Mouse (Mus musculus): ENCODE results near the gene Hkdc1. TPM values are rescaled to one million over a fixed set of nuclear protein-coding genes. Genes with fewer than 3 reads are reported as not detected.

Hkdc1 gene
- total RNA-seq, 2 experiments from 2014 or later: 1.4 TPM; not detected in 1

GRCm38 (mm10) chr10:62383011-62383410 lies 39.3 kb downstream of the Hkdc1 start:
- DNase-seq (ENCODE audit: low spot score in 2 of 2): no peak

DNA sequence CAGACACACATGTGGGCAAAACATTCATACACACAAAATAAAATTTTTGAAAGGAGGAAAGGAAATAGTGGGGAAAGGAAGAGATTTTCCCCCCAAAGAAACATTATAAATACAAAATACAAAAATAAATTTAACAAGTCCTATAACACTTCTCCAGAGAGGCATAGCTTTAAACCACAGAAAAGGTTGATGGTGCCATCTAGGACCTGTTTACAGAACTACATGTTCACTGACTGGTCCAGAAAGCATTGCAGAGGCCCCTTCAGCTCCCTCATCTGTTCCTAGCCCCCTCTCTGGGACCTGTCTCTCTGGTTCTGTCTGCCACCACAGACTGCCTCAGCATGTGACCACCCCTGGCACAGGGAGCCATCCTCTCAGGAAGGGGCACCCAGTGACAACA lies 41.4 kb downstream of the Hkdc1 start:
- no peak for DNase-seq (ENCODE audit: low spot score in 2 of 2)

DNA sequence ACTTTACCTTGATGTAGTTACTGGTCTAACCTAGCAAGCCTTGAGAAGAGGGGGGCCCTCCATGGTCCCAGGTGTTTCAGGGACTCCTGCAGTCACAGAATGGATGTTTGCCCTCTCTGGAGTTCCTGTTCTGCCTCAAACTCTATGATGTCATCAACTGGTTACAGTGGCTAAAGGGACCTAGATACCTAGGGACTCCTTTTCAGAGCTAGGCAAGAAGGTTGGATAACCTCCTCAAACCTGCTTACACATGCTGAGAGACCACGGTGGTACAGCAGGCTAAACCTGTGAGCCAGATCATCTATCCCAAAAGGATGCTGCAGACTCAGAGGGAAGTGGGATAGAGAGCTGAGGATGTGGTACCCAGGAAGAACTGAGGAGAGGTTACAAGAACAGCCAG lies 42.5 kb downstream of the Hkdc1 start, which contains the start of gene Hk1:
TSS of gene Hk1 (minus strand) at position 101 of the 400 bp plus-strand sequence.
- DNase-seq (ENCODE audit: low spot score in 2 of 2): no peak

- DNase-seq (ENCODE audit: low spot score in 2 of 2): no peak
These were observed 63.5 kb downstream of the Hkdc1 start for GRCm38 (mm10) chr10:62358827-62359226.

DNA sequence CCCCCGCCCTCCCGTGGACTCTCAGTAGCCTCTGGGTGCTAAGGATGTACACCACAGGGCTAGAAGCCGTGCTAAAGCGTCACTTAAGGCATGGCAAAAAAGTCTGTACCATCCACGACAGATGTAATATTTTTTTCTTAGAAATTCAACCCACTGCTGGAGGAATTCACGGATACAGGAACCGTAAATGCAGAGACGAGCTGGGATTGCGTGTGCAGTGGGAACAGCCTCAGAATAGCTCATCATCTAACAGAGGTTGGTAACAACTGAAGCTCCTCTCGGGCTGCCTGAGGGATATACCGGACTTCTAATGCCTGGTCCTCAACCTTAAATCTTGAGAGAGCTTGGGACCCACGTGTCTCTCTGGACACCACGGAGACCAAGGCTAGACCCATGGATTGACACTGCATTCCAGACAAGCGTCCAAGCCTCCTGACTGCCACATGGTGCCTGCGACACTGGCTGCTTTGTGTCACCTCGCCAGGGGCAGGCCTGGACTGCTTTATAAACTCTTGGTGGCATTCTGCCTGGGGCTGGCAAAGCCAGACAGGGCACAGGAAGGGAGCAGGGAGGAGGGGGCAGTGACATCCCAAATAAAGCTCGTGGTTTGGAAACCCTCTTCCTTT lies 66.1 kb downstream of the Hkdc1 start:
- no peak for DNase-seq (ENCODE audit: low spot score in 2 of 2)

DNA sequence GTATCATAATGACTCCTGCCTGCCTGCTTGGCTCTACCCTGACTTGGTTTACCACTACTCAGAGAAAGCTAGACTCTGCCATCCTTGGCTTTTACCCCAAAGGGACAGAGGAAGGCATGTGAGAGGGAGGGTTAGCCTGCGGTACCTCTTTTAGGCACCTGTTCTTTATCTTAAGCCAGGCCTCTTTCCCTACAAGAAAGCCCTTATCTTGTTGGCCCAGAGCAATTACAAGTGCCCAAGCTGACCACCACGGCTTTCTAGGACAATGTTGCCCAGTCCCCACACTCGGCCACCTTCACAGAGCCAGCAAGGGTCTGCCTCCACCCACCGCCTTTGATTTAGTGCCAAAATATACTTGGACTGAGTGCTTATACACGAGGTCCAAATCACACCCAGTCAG lies 77.1 kb downstream of the Hkdc1 start:
- DNase-seq (ENCODE audit: low spot score in 2 of 2): no peak

GRCm38 (mm10) chr10:62344004-62344752 lies 78.1 kb downstream of the Hkdc1 start:
- no peak for DNase-seq (ENCODE audit: low spot score in 2 of 2)

DNA sequence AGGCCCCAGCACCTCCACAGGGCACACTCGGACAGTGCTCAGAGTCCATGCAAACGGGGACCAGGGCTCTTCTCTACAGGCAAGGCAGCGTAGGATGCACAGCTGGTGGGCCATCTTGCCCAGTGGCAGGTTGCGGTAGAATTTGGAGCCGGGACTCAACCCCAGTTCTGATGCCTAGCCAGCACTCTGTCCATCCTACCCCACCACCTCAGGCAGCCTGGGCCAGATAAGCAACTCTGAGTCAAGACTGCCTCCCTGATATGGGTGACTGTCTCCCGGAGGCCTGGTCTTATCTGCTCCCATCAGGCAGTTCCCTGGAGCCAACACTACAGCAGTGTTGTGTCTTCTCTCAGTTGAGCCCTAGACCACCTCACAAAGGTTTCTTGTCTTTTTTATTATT lies 79.8 kb downstream of the Hkdc1 start:
- DNase-seq (ENCODE audit: low spot score in 2 of 2): no peak

DNA sequence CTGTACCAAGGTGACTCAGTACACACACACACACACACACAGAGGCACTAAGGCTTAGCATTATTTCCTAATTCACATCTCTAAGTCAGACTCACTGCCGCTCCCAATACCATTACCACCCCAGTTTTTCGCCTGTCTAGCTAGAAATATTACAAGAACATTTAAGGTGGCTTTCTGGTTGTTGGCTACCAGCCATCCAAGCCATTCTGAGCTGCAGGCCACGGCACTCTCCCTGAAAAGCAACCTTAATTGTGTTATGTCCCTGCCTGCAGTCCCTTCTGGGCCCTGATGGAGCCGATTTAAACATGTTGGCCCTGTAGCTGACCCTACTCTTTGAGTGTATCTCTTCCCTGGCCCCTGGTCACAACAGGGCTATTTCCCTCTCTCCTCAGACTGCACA lies 80.3 kb downstream of the Hkdc1 start:
- no peak for DNase-seq (ENCODE audit: low spot score in 2 of 2)

DNA sequence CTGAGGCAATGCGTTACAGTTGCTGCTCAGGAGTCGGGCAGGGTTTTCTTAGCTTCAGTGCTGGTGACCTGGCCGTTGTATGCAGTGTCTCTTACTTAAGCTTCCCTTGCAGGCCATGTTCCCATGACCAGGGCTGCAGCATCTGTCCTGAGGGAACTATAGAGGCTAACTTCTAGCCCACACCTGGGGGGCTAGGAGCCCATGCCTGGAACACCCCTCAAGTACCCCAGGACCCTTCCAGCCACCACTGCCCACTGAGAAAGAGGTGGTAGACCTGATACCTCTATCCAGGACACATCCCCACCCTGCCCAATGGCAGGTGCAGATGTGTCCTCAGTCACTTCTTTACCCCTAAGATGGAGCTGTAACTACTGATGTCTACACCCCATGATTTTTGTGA lies 81.3 kb downstream of the Hkdc1 start:
- DNase-seq (ENCODE audit: low spot score in 2 of 2): no peak

DNA sequence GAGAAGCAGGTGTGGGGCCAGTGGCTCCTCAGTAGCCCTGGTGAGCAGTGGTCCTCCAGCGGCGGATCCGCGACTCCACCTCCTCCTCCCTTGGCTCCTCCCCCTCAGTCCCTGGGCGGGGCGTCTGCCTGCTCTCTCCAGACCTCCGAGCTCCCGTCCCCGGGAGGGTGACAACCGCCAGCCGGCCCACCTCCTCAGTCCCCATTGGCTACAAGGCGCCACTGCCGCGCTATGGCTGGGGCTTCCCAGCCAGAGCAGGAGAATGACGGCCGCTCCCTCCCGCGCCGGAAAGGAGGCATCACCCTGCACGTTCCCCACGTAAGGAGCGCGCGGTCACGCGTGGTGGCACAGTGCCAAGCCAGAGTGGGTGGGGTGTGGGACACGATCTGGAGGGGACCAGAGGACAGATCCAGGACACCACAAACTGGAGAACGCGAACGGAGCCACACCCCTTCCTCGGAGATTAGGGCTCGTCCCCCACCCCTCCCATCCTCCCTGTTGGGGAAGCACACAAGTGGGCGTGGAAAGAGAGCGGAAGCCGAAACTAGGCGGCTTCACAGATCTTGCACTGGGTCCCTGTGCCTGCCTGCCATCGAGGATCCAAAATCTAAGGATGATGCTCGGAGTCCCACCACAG lies 82.1 kb downstream of the Hkdc1 start:
- DNase-seq (ENCODE audit: low spot score in 2 of 2): peak; percentile 92 to 96

DNA sequence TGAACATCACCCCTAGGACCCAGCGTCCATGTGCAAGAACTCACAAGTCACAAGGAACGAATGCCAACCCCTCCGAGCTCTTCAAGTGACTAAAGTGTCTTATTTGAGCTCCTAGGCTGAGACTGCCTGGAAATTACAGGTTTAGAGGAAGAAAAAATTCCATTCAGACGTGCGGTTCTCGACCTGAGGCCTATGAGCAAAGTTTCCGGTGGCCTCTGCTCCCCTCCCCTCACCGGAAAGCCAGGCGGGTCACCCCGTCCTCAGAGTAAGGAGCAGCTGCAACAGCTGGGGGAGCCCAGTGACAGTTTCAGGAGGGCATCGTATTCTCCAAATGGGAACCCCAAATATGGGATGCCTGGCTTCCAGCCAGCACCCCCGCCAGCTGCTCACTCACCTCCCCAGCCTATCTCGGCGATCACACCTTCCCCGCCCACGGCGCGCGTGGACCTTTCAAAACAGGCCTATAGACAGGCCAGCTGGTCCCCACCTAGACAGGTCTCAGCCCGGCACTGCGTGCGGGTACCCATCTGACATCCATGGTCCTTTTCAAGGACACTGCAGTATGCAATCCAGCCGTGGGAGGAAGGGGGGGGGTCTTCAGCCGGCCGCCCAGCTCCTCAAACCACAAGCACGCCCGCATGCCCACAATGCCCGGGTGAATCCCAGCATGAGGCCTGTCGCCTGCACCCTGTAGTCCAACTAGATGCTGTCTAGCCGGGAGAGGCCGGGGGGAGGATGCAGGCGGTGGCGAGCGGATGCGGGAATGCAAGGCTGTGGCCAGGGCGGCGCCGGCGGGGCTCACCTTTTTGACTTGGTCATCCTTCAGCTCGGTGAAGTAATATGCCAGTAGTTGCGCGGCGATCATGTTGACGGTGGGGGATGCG lies 82.8 kb downstream of the Hkdc1 start:
- DNase-seq (ENCODE audit: low spot score in 2 of 2): no peak

DNA sequence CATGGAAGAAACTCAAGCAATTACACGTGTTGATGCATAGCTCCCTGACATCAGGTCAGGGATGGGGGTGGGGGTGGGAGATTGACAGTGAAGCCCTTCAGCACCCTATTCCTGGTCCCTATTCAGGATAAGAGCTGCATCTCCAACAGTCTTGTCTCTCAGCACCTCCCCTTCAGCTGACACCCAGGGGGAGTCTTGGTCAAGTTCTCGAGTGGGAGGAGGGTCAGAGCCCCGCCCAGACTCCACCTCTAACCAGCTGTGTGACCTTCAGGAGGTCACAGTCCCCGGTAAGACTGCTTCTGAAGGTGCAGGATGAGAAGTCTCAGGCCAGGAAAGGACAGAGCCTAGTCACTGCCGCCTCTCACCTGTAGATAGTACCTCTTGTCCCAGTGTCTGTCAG lies 83.7 kb downstream of the Hkdc1 start:
- DNase-seq (ENCODE audit: low spot score in 2 of 2): no peak

- no peak for DNase-seq (ENCODE audit: low spot score in 2 of 2)
These were observed 84.1 kb downstream of the Hkdc1 start for GRCm38 (mm10) chr10:62338176-62338575.

DNA sequence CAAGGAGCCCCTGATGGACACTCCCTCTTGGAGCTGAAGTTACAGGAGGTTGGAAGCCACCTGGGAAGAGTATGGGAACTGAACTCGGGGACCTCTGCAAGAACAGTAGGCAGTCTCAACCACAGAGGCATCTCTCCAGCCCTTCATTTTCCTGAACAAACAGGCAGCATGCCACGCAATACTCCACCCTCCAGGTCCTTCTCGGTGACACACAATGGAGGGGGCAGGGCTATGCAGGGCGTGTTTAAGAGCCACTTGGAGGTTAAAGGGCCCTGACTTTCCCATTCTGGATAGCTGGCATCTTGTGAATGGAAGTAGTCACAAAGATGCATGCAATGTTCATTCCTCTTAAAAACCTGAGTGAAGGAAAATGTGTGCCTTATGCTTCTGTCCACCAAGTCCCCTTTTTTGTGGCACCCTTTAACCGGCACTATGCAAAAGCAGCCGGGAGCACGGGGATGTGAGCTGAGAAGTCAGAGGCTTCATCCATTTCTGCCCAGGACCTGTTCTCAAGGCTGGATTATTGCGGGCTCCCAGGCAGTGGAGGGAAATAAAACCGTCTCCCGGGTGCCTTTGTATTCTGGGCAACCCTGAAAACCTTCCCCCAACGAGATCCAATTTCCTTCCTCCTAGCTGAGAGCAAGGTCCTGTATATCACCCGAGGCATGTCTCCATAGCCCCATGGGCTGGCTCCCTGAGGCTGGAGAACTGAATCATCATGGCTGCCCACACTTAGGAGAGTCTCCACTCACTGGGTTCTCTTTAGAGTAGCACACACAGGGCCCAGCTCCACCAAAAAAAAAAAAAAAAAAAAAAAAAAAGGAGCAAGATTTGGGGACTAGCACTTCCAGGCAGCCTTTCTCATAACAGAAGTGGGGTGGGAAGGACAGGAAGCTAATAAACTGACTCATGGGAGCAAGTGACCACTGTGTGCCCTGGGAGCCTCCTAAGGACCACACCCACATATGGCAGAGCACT lies 85.4 kb downstream of the Hkdc1 start:
- no peak for DNase-seq (ENCODE audit: low spot score in 2 of 2)

- DNase-seq (ENCODE audit: low spot score in 2 of 2): no peak
These were observed 86.9 kb downstream of the Hkdc1 start for GRCm38 (mm10) chr10:62335423-62335776.

DNA sequence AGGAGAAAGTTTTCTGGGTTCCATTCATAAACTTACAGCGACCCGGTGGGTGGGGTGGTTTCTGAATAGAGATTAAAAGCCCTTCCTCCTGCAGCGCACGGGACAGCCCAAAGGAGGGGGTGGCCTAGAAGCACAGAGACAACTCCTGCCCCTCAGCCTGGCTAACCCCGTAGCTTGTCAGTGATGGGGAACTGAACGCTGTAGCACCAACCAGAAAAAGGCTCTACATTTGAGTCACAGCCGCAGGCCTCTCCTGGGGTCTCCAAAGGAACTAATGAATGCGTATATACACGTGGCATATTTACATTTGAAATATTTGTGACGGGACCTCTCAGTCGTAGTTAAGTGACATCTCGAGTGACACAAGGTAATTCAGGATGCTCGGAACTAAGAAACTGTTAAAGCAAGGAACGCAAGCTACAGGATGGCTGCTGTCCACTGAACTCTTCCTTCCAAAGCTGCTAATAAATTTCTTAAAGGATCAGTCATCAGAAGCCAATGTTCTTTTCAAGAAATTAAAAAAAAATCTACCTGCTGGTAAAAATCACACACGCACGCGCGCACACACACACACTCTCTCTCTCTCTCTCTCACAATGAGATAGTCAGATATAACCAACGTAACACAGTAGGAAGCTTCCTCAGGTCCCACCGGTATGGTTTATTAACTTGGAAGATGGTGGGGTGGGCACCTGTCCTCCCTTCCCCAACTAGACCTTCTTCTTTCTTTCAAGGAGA lies 87.4 kb downstream of the Hkdc1 start:
- DNase-seq (ENCODE audit: low spot score in 2 of 2): no peak

- DNase-seq (ENCODE audit: low spot score in 2 of 2): no peak
These were observed 89.0 kb downstream of the Hkdc1 start for GRCm38 (mm10) chr10:62333269-62333668.

Measured in adrenal gland, postnatal 4 days (tissue).